Mouse (Mus musculus): ENCODE results near the gene Akap6. TPM values are rescaled to one million over a fixed set of nuclear protein-coding genes. Genes with fewer than 3 reads are reported as not detected.

Gene Akap6
- polyA plus RNA-seq, 1 experiment: 27.4 TPM

DNA sequence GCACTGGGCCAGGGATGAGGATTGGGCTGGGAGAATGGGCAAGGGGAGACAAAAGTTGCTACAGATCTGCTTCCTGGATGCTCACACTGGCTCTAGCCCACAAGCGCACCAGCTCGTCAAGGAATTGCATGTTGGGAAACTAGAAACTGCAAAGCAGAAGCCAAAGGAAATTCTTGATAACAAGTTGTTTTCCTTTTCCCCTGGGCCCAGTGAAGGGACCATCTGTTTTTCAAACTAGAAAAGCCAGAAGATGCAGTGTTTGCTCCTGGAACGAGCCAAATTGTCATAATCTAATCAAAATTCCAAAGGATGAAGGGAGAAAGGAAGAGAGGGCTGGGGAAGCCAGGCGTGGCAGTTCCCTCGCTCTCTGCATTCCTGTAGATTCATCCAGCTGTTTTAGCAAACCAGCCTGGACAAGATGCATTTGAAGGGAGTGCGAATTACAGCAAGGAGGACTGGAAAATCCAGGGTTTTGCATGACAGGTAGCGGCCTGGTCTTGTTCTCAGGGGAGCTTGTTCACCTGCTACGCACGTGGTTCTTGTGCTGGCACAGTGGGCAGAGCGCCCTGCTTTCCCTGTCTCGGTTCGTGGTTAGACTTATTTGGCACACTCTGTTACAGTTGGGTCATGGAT, 136.8 kb downstream of the Akap6 start:
- 52% methylated on average over 12 of the region's 12 CpGs for WGBS
- TF ChIP-seq CTCF (IDR thresholded peaks at IDR 0.05; ENCODE audit: borderline replicate concordance, insufficient read depth, low read depth, low read length): no peak
- no peak for TF ChIP-seq POLR2A (IDR thresholded peaks at IDR 0.05; ENCODE audit: borderline replicate concordance, insufficient read depth, low read length)
- Histone ChIP-seq H3K27me3 (ENCODE audit: control insufficient read depth, insufficient read depth, low read length) (no peaks in the 10 kb centered on the region), H3K4me3 (replicated peaks; ENCODE audit: insufficient read depth, low read depth, low read length) (no peak overlapping the region), H3K4me1 (ENCODE audit: control insufficient read depth, insufficient read depth, low read length) (peaks cover 7% of the 10 kb centered on the region), H3K27ac (ENCODE audit: insufficient read depth, low read length) (no peak overlapping the region)
- peak in 1 of 2 experiments; percentile 20 for DNase-seq

DNA sequence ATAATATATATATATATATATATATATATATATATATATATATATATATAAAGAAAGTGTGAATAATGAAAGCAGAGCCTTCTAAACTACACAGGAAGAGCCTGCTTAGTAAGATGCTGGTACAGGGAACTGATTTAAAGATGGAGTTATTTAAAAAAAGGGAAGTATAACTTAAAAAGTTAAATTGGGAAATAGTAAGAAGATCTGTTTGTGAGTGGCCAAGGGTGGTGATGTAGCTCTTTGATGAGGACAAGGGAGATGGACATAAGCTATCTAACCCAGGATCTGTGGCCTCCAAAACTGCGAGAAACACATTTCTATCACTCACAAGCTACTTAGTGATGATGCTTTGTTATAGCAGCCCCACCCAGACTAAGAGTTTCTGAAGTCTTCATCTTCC, 146.8 kb downstream of the Akap6 start:
- TF ChIP-seq CTCF (IDR thresholded peaks at IDR 0.05; ENCODE audit: borderline replicate concordance, insufficient read depth, low read depth, low read length): no peak
- TF ChIP-seq POLR2A (IDR thresholded peaks at IDR 0.05; ENCODE audit: borderline replicate concordance, insufficient read depth, low read length): no peak

DNA sequence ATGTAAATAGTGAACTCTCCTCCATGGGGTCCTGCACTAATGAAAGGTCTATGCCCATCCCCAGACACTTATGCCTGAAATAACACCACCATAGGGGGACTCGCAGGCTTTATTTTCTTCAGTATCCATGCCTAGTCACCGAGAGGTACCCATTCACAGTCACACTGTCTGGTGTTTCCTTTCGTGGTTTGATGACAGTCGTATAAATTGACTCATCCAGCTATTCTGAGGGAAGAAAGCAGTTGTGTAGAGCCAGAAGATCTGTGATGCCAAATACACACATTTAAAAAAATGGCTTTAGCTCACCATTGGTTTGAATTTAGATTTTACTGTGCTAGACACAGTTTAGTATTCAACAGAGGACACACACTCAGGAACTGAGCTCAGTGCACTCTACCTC, 147.8 kb downstream of the Akap6 start:
- 90% methylated on average over 4 of the region's 4 CpGs for WGBS
- no peaks in the 10 kb centered on the region for H3K27me3 ChIP-seq (ENCODE audit: control insufficient read depth, insufficient read depth, low read length)
- TF ChIP-seq CTCF (IDR thresholded peaks at IDR 0.05; ENCODE audit: borderline replicate concordance, insufficient read depth, low read depth, low read length): no peak
- no peak for TF ChIP-seq POLR2A (IDR thresholded peaks at IDR 0.05; ENCODE audit: borderline replicate concordance, insufficient read depth, low read length)
- no peak overlapping the region for H3K4me3 ChIP-seq (replicated peaks; ENCODE audit: insufficient read depth, low read depth, low read length)
- DNase-seq: no peak
- no peak overlapping the region for H3K27ac ChIP-seq (ENCODE audit: insufficient read depth, low read length)
- H3K4me1 ChIP-seq (ENCODE audit: control insufficient read depth, insufficient read depth, low read length): peaks cover 10% of the 10 kb centered on the region

More for the DNA sequence above, 146.8 kb downstream of the Akap6 start:
- 100% methylated on average over 1 of the region's 1 CpGs for WGBS
- H3K4me3 ChIP-seq (replicated peaks; ENCODE audit: insufficient read depth, low read depth, low read length): no peak overlapping the region
- no peak overlapping the region for H3K27ac ChIP-seq (ENCODE audit: insufficient read depth, low read length)
- no peak for DNase-seq
- peaks cover 10% of the 10 kb centered on the region for H3K4me1 ChIP-seq (ENCODE audit: control insufficient read depth, insufficient read depth, low read length)
- no peaks in the 10 kb centered on the region for H3K27me3 ChIP-seq (ENCODE audit: control insufficient read depth, insufficient read depth, low read length)

DNA sequence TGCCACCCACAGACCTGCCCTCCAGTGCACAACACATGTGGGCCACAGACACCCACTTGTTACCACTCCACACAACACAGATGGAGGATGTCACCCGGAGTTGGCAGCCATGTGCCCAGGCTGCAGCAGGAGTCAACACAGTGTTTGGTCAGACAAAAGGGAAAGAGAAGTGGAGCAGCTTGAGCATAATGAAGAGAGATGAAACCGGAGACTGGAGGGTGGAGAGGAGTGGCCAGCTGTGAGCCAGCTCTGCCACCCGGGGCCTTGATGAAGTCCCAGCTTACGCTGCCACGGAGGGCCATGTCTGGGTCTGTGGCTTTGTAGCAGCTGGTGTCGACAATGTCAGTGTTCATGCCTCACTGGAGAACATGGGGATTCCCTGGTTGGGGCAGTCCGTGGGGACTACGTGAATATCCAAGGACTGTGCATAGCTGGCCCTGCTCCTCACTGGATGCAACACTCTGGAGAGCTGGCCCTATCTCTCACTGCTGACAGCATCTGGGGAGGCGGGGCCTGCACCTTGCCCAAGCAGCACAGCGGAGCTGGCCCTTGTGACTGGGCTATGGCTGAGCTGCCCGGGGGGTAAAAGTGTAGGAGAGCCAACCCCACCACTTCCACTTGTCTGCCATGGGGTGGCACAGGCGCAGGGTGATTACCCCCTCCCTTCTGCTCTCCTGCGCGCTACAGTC, 148.8 kb downstream of the Akap6 start:
- Histone ChIP-seq H3K27me3 (ENCODE audit: control insufficient read depth, insufficient read depth, low read length) (no peaks in the 10 kb centered on the region), H3K27ac (ENCODE audit: insufficient read depth, low read length) (no peak overlapping the region), H3K4me1 (ENCODE audit: control insufficient read depth, insufficient read depth, low read length) (peaks cover 12% of the 10 kb centered on the region), H3K4me3 (replicated peaks; ENCODE audit: insufficient read depth, low read depth, low read length) (no peak overlapping the region)
- DNase-seq: no peak
- TF ChIP-seq POLR2A (IDR thresholded peaks at IDR 0.05; ENCODE audit: borderline replicate concordance, insufficient read depth, low read length) (no peak), CTCF (IDR thresholded peaks at IDR 0.05; ENCODE audit: borderline replicate concordance, insufficient read depth, low read depth, low read length) (no peak)
- WGBS: 42% methylated on average over 14 of the region's 14 CpGs

DNA sequence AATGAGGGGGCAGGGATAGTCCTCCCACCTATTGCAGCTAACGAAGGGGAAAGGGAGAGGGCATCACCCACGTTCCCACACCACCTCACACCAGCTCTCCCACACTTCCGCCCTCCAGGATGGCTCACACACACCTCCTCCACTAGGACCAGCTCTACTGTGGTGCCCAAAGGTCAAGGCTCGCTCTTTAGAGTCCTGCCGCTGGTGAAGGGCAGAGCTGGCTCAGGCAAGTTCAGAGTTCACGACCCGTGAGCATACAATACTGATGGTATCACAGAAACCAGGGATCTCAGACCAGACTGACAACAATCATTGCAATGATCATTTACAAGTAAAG, 149.3 kb downstream of the Akap6 start:
- DNase-seq: no peak
- Histone ChIP-seq H3K27me3 (ENCODE audit: control insufficient read depth, insufficient read depth, low read length) (no peaks in the 10 kb centered on the region), H3K27ac (ENCODE audit: insufficient read depth, low read length) (no peak overlapping the region), H3K4me1 (ENCODE audit: control insufficient read depth, insufficient read depth, low read length) (peaks cover 12% of the 10 kb centered on the region), H3K4me3 (replicated peaks; ENCODE audit: insufficient read depth, low read depth, low read length) (no peak overlapping the region)
- no peak for TF ChIP-seq POLR2A (IDR thresholded peaks at IDR 0.05; ENCODE audit: borderline replicate concordance, insufficient read depth, low read length)
- TF ChIP-seq CTCF (IDR thresholded peaks at IDR 0.05; ENCODE audit: borderline replicate concordance, insufficient read depth, low read depth, low read length): no peak
- WGBS: 70% methylated on average over 7 of the region's 7 CpGs

DNA sequence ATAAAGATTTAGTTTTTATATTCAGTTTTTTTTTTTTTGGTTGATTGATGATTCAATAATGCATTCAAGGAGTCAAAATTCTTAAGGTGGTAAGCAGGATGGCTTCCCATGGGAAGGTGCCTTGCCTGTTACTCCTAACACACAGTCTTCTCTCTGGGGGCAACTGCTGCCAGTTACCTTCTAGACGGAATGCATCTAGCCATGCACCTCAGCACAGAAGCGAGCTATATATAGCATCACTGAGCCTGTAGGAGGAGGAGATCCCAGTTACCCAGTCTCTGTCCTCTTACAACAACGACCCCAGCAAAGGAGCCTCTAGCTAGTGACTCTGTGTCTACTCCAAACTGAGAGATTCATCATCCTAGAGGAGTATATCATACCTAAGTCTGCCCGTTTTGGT, 150.1 kb downstream of the Akap6 start:
- no peak for TF ChIP-seq CTCF (IDR thresholded peaks at IDR 0.05; ENCODE audit: borderline replicate concordance, insufficient read depth, low read depth, low read length)
- no peak for TF ChIP-seq POLR2A (IDR thresholded peaks at IDR 0.05; ENCODE audit: borderline replicate concordance, insufficient read depth, low read length)
- WGBS: 70% methylated on average over 4 of the region's 4 CpGs
- H3K27me3 ChIP-seq (ENCODE audit: control insufficient read depth, insufficient read depth, low read length): no peaks in the 10 kb centered on the region
- no peak overlapping the region for H3K27ac ChIP-seq (ENCODE audit: insufficient read depth, low read length)
- no peak overlapping the region for H3K4me3 ChIP-seq (replicated peaks; ENCODE audit: insufficient read depth, low read depth, low read length)
- DNase-seq: no peak
- H3K4me1 ChIP-seq (ENCODE audit: control insufficient read depth, insufficient read depth, low read length): peaks cover 12% of the 10 kb centered on the region

DNA sequence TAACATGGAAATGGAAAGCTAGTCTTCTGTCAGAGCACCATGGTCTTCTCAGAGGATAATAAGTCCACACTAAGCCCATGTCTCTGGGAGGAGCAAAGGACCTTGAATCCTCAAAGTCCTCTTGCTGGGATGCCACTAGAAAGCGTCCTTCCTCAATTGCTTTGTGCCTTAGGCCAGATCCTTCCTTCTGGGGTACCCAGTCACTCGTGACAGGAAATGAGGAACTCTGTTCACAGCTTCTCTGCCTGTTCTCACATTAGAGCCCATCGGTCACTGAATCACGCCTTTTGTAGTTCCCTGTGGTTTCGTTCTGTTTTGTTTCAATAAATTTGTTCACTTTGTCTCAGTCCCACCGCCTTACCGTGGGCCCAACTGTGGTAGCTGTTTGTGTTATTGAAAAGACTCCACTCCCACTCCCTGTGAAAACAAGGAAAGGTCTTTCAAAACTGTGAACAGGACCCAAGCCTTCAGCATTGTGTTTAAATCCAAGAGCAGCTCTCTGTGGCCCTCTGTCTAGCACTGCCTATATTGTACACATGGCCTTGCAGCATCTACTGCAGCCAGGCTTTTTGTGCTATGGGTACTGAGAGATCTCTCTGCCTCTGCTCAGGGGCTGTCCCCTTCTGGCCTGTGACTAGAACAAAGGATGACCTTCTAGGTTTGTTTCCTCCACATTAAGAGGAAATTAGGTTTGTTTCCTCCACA, 151.3 kb downstream of the Akap6 start:
- no peak overlapping the region for H3K4me3 ChIP-seq (replicated peaks; ENCODE audit: insufficient read depth, low read depth, low read length)
- DNase-seq: no peak
- H3K27me3 ChIP-seq (ENCODE audit: control insufficient read depth, insufficient read depth, low read length): no peaks in the 10 kb centered on the region
- peaks cover 12% of the 10 kb centered on the region for H3K4me1 ChIP-seq (ENCODE audit: control insufficient read depth, insufficient read depth, low read length)
- no peak overlapping the region for H3K27ac ChIP-seq (ENCODE audit: insufficient read depth, low read length)
- no peak for TF ChIP-seq POLR2A (IDR thresholded peaks at IDR 0.05; ENCODE audit: borderline replicate concordance, insufficient read depth, low read length)
- TF ChIP-seq CTCF (IDR thresholded peaks at IDR 0.05; ENCODE audit: borderline replicate concordance, insufficient read depth, low read depth, low read length): no peak
- 81% methylated on average over 7 of the region's 7 CpGs for WGBS
